Mouse (Mus musculus) hematopoietic stem cell, adult 5-6 weeks (primary cell): ENCODE measurements around the gene Lyl1. TPM values are rescaled to one million over a fixed set of nuclear protein-coding genes. Genes with fewer than 3 reads are reported as not detected.

ENCODE experiments used
- ATAC-seq, 2 experiments: fragments of 125-278 bp in 1 of 2; replicated peaks in 1 of 2; 2 replicates each; pipeline ENCODE4 v1.8.0; 2016 to 2017; ENCODE audit warnings: inconsistent platforms in 2 of 2, mild to moderate bottlenecking in 2 of 2, moderate number of reproducible peaks in 2 of 2, low read depth in 1 of 2, moderate TSS enrichment in 1 of 2; ENCODE audit not compliant: low FRiP score in 2 of 2, poor library complexity in 2 of 2, severe bottlenecking in 2 of 2, insufficient read depth in 1 of 2, low TSS enrichment in 1 of 2
- total RNA-seq: library from RNA; stranded (forward); fragments of 172-1452, 232-1000 nt; gene quantifications from 2 replicates; pipeline ENCODE4 v1.2.3, GENCODE M21; 2017

Lyl1 gene
- total RNA-seq, 1 experiment from 2014 or later = 41.8 TPM

- no peak for ATAC-seq
Observed at GRCm38 (mm10) chr8:84709931-84710330, 8.7 kb downstream of the Lyl1 start.

GRCm38 (mm10) chr8:84711312-84711711, 10.1 kb downstream of the Lyl1 start:
- ATAC-seq = no peak

- peak in 1 of 2 experiments; percentile 2; a peak in 1 of 4 replicates for ATAC-seq
Observed at GRCm38 (mm10) chr8:84711933-84712758, 10.9 kb downstream of the Lyl1 start.

- ATAC-seq = no peak
Observed at GRCm38 (mm10) chr8:84712759-84713120, 11.5 kb downstream of the Lyl1 start.

- ATAC-seq = no peak
Observed at GRCm38 (mm10) chr8:84713381-84713780, 12.1 kb downstream of the Lyl1 start.

GRCm38 (mm10) chr8:84714161-84714560, 12.9 kb downstream of the Lyl1 start:
- ATAC-seq = no peak

GRCm38 (mm10) chr8:84715893-84716468, 14.7 kb downstream of the Lyl1 start:
- no peak for ATAC-seq

GRCm38 (mm10) chr8:84716790-84717189, 15.5 kb downstream of the Lyl1 start:
- ATAC-seq = no peak

- no peak for ATAC-seq
Observed at GRCm38 (mm10) chr8:84718476-84718875, 17.2 kb downstream of the Lyl1 start.

GRCm38 (mm10) chr8:84718959-84719690, 17.9 kb downstream of the Lyl1 start:
- no peak for ATAC-seq

- ATAC-seq = 0 out of 4 replicates have a peak, but pooled peaks of 1 of the 2 experiments have one; percentile 0
Observed at GRCm38 (mm10) chr8:84722530-84722849, 21.2 kb downstream of the Lyl1 start.

- peak; percentile 92 to 94 for ATAC-seq
Observed at GRCm38 (mm10) chr8:84722850-84723570, 21.8 kb downstream of the Lyl1 start, which contains the start of gene G430095P16Rik. Gene G430095P16Rik (plus strand): TSS chr8:84723007.

GRCm38 (mm10) chr8:84723571-84723900, 22.3 kb downstream of the Lyl1 start:
- ATAC-seq = no peak

GRCm38 (mm10) chr8:84724683-84725082, 23.4 kb downstream of the Lyl1 start:
- ATAC-seq = no peak

- no peak for ATAC-seq
Observed at GRCm38 (mm10) chr8:84725246-84725940, 24.1 kb downstream of the Lyl1 start.

GRCm38 (mm10) chr8:84725941-84726259, 24.6 kb downstream of the Lyl1 start:
- ATAC-seq = peak; percentile 29; a peak in 3 of 4 replicates

- ATAC-seq = no peak
Observed at GRCm38 (mm10) chr8:84728474-84728873, 27.2 kb downstream of the Lyl1 start.
